ENCODE assay signal across 11 mouse cellular contexts in the genomic region with DNA sequence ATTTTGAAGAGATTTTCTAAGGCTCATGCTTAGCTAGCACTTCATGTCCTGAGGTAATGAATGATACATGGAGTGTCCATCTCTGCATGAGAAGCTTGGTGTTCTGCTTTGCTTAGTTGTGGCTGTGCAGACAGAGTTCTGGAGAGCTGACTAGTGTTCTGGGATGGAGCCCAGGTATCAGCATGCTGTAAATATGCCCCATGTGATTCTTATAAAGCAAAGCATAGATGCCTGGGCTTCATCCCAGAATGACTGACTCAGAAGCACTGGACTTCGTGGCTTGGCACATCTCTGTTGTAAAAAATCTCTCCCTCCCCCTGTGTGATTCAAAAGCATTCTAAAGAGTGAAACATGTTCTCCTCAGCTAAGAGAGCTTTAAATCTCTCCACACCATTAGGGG. TPM values are rescaled to one million over a fixed set of nuclear protein-coding genes. Genes with fewer than 3 reads are reported as not detected.
A peak's percentile ranks its signal among the peaks of the same experiment; 100 is the strongest.
DNase-seq lines count a peak whose midpoint lies in the region; ATAC-seq lines count a peak whose summit lies in the region.
"Had no signal": no experiment of that assay in that cellular context is flagged by ENCODE, and none has a peak within 500 bp of the region (broad histone marks: within the 10 kb centered on the region; RNA-seq: fewer than 3 reads in every experiment).

No protein-coding gene starts in this region.

- no peak overlapping the region for H3K4me2 ChIP-seq in forebrain, embryonic 14.5 days (ENCODE audit: low read length)

- no peaks in the 10 kb centered on the region for H3K9me3 ChIP-seq in forebrain, embryonic 14.5 days (replicated peaks; ENCODE audit: control insufficient read depth, low read length)

- H3K9ac ChIP-seq in forebrain, embryonic 14.5 days (ENCODE audit: low read length), result no peak overlapping the region

- H3K36me3 ChIP-seq in forebrain, embryonic 14.5 days (ENCODE audit: control insufficient read depth, insufficient read depth, low read length), result no peaks in the 10 kb centered on the region

- DNase-seq in frontal cortex, postnatal 10 days (ENCODE audit: low spot score in 2 of 2), result no peak
- peak; percentile 33 for DNase-seq in 3T3-L1 (ENCODE audit: low read depth, low spot score)
- DNase-seq in cerebellum, postnatal 14 days, result peak; percentile 70 to 87
- DNase-seq in left cerebral cortex, adult 11 months (ENCODE audit: low spot score), result peak; percentile 35
- DNase-seq in testis, postnatal 10 days (ENCODE audit: low spot score), result no peak
- no peak for DNase-seq in adrenal gland, adult (ENCODE audit: inconsistent age in 2 of 2, low spot score in 1 of 2)
- DNase-seq in forebrain, embryonic 14.5 days (ENCODE audit: low spot score), result no peak
- DNase-seq: lung, postnatal 14 days had no signal

- peak; percentile 91 for ATAC-seq in frontal cortex, adult (ENCODE audit: low TSS enrichment)
- ATAC-seq in forebrain, embryonic 14.5 days, result no peak

- 61% methylated on average over 1 of the region's 1 CpGs for WGBS in forebrain, embryonic 14.5 days

- H3K27ac ChIP-seq in forebrain, embryonic 14.5 days (ENCODE audit: low read depth, low read length), result no peak overlapping the region

- no peaks in the 10 kb centered on the region for H3K4me1 ChIP-seq in forebrain, embryonic 14.5 days (ENCODE audit: control insufficient read depth, insufficient read depth, low read length)

- no peak overlapping the region for H3K4me3 ChIP-seq in forebrain, embryonic 14.5 days (ENCODE audit: low read depth, low read length)

- no peaks in the 10 kb centered on the region for H3K27me3 ChIP-seq in forebrain, embryonic 14.5 days (replicated peaks; ENCODE audit: control insufficient read depth, insufficient read depth, low read length)

RNA-seq across cellular contexts. Expression of a gene that starts 32.1 kb away (rescaled TPM):
- polyA plus RNA-seq in forebrain, embryonic 14.5 days (2014; fragmentation: Nextera tagmentation; extraction: Ambion mirVana), result 6.6 and 6.9 TPM in 2 replicates
- polyA plus RNA-seq: C2C12; forebrain, embryonic 11.5 days had no signal

Comparison
In these comparisons a context has a peak if more than half of its experiments do, and no peak if none do; other contexts are left out.
1. DNase-seq: peak in 3T3-L1 (single experiment), cerebellum, postnatal 14 days (2 of 2) and left cerebral cortex, adult 11 months (single experiment); none in frontal cortex, postnatal 10 days (0 of 2), testis, postnatal 10 days (single experiment), adrenal gland, adult (0 of 2) and forebrain, embryonic 14.5 days (single experiment).